Mouse (Mus musculus) heart, embryonic 12.5 days (tissue): ENCODE measurements around the gene Tmem198. TPM values are rescaled to one million over a fixed set of nuclear protein-coding genes. Genes with fewer than 3 reads are reported as not detected.

Experiments
- ATAC-seq: fragments of 200-750 bp; cut with Nextera tagmentation; 2 replicates; pipeline ENCODE4 v1.8.0; 2017; ENCODE audit warnings: moderate TSS enrichment, moderate library complexity; ENCODE audit not compliant: insufficient number of reproducible peaks, low FRiP score
- H3K27ac ChIP-seq: fragments of 300-500 bp; sonication (generic); 2 replicates; pipeline ENCODE4 v1.5.1; 2016; ENCODE audit warnings: mild to moderate bottlenecking, moderate library complexity; ENCODE audit not compliant: poor library complexity, severe bottlenecking
- H3K27me3 ChIP-seq: fragments of 300-500 bp; sonication (generic); replicated peaks from 2 replicates; pipeline ENCODE4 v1.6.1; 2016; ENCODE audit warnings: mild to moderate bottlenecking, moderate library complexity
- H3K36me3 ChIP-seq: fragments of 300-500 bp; sonication (generic); 2 replicates; pipeline ENCODE4 v1.6.1; 2016; ENCODE audit warnings: mild to moderate bottlenecking, moderate library complexity
- H3K4me1 ChIP-seq: fragments of 300-500 bp; sonication (generic); replicated peaks from 2 replicates; pipeline ENCODE4 v1.6.1; 2016; ENCODE audit warnings: mild to moderate bottlenecking
- H3K4me2 ChIP-seq: fragments of 300-500 bp; sonication (generic); 2 replicates; pipeline ENCODE4 v1.6.1; 2016; ENCODE audit warnings: mild to moderate bottlenecking, moderate library complexity
- H3K4me3 ChIP-seq: fragments of 300-500 bp; sonication (generic); 2 replicates; pipeline ENCODE4 v1.5.1; 2016; ENCODE audit warnings: mild to moderate bottlenecking
- H3K9ac ChIP-seq: fragments of 300-500 bp; sonication (generic); 2 replicates; pipeline ENCODE4 v1.6.1; 2016; ENCODE audit warnings: mild to moderate bottlenecking, moderate library complexity
- H3K9me3 ChIP-seq: fragments of 300-500 bp; sonication (generic); replicated peaks from 2 replicates; pipeline ENCODE4 v1.6.1; 2016; ENCODE audit warnings: mild to moderate bottlenecking, moderate library complexity
- WGBS: fragments of 180-500 bp; shearing (Covaris S2); methylation state at CpG from one replicate; pipeline ENCODE4 v1.1.7; 2016; 5-methylcytosine and 5-hydroxymethylcytosine counted together
- polyA plus RNA-seq: library from polyadenylated mRNA; unstranded; fragments of >200 nt; fragmentation: Nextera tagmentation; extraction: Ambion mirVana; gene quantifications from 2 replicates; pipeline ENCODE4 v1.2.1, GENCODE M21; 2016

The Tmem198 gene
- polyA plus RNA-seq, 1 experiment from 2014 or later = 0.41 TPM

GRCm38 (mm10) chr1:75456746-75457564 is 22.4 kb upstream of the Tmem198 start:
- H3K9me3 ChIP-seq = no peaks in the 10 kb centered on the region
- H3K36me3 ChIP-seq = no peaks in the 10 kb centered on the region
- no peak overlapping the region for H3K27ac ChIP-seq
- WGBS = 12% methylated on average over 14 of the region's 14 CpGs
- peaks cover 26% of the 10 kb centered on the region for H3K4me1 ChIP-seq
- H3K4me2 ChIP-seq = peak overlapping the region; percentile 71; the same call in 1 of the 2 replicates
- no peak for ATAC-seq
- H3K9ac ChIP-seq = no peak overlapping the region
- peaks cover 66% of the 10 kb centered on the region for H3K27me3 ChIP-seq
- no peak overlapping the region for H3K4me3 ChIP-seq

DNA sequence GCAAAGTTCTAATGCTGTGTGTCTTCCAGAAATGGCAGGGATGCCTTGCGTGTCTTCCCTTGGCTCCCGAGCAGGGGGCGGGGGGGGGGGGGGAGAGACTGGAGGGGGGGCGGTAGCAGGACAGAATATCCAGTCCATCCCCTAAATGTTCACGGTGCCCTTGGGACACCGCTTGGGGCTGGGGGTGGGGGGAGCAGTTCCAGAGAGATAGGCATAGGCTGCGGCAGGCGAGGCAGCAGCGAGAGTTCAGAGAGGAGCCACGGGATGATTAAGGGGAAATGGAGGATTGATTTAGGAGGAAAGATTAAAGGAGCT is 21.7 kb upstream of the Tmem198 start:
- Histone ChIP-seq H3K4me1 (peaks cover 31% of the 10 kb centered on the region), H3K36me3 (no peaks in the 10 kb centered on the region), H3K4me2 (peak overlapping the region; percentile 71), H3K27ac (no peak overlapping the region), H3K9ac (0 out of 2 replicates have a peak overlapping the region, but pooled peaks have one; percentile 36), H3K27me3 (peaks cover 59% of the 10 kb centered on the region), H3K9me3 (no peaks in the 10 kb centered on the region), H3K4me3 (no peak overlapping the region)
- ATAC-seq = peak; percentile 34; the same call in 1 of the 2 replicates
- 2% methylated on average over 9 of the region's 10 CpGs for WGBS

DNA sequence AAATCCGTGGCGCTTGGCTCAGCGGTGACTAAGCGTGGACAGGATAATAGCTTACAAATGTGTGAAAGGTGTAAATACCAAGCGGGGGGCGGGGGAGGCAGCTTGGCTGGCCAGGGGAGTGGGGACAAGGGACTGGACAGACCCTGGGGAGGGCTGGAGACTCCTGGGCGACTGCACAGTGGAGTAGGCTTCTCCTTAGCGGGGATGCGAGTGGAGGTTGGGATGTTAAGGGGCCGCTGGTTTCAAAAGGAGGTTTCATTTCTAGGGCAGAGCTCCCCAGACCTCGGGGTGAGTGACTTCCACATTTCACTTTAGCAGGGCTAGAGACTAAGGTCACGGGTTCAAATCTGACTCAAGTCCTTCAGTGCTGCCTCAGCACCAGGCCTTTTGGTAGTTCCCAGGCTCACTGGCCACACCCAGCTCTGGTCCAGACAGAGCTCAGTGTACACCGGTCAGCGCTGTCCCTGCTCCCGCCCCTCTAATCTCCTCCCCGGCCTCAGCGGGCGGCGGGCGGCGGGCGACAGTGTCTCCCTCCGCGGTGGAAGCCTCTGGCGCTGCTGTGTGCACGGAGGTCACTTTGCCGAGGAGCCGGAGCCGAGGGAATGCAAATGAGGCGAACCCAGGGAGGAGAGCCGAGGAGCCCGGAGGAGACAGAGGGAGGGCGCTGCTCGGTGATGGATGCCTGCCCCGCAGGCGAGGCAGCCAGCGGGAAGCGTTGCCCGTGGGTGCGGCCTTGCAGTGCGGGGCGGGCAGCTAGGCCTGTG is 21.1 kb upstream of the Tmem198 start:
- H3K27ac ChIP-seq = peak overlapping the region; percentile 27
- peaks cover 34% of the 10 kb centered on the region for H3K4me1 ChIP-seq
- H3K27me3 ChIP-seq = peaks cover 54% of the 10 kb centered on the region

GRCm38 (mm10) chr1:75458789-75459684 is 20.3 kb upstream of the Tmem198 start:
- H3K9me3 ChIP-seq = no peaks in the 10 kb centered on the region
- no peak for ATAC-seq
- H3K4me1 ChIP-seq = peaks cover 42% of the 10 kb centered on the region
- H3K27me3 ChIP-seq = peaks cover 45% of the 10 kb centered on the region
- WGBS = 17% methylated on average over 23 of the region's 23 CpGs
- peak overlapping the region; percentile 63 for H3K9ac ChIP-seq
- H3K4me3 ChIP-seq = peak overlapping the region; percentile 41
- H3K36me3 ChIP-seq = no peaks in the 10 kb centered on the region
- peak overlapping the region; percentile 71 for H3K4me2 ChIP-seq
- peak overlapping the region; percentile 27 for H3K27ac ChIP-seq

More for the DNA sequence above, 21.1 kb upstream of the Tmem198 start:
- Histone ChIP-seq H3K4me2 (peak overlapping the region; percentile 71), H3K9ac (peak overlapping the region; percentile 63), H3K9me3 (no peaks in the 10 kb centered on the region), H3K4me3 (peak overlapping the region; percentile 41), H3K36me3 (no peaks in the 10 kb centered on the region)
- 2% methylated on average over 42 of the region's 42 CpGs for WGBS
- peak; percentile 62 for ATAC-seq

GRCm38 (mm10) chr1:75460297-75460696 is 19.0 kb upstream of the Tmem198 start:
- Histone ChIP-seq H3K4me3 (no peak overlapping the region), H3K9me3 (no peaks in the 10 kb centered on the region), H3K4me2 (no peak overlapping the region), H3K27ac (no peak overlapping the region), H3K9ac (no peak overlapping the region), H3K4me1 (peaks cover 51% of the 10 kb centered on the region), H3K27me3 (peaks cover 39% of the 10 kb centered on the region), H3K36me3 (no peaks in the 10 kb centered on the region)
- WGBS = 44% methylated on average over 7 of the region's 7 CpGs
- ATAC-seq = no peak

DNA sequence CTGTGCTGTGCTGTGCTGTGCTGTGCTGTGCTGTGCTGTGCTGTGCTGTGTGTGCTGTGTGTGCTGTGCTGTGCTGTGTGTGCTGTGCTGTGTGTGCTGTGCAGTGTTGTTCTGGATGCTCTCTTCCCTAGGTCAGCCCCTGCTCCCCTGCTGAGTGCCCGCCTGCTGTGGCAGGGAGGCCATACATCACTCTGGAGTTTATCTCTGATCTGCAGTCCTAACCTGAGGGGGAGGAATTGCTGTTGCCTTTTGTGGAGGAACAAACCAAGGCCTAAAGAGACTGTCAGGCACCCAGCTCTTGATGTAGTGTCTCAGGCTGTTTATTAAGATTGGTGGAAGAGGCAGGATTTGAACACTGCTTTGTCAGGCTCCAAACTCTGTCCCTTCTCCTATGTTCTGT is 16.7 kb upstream of the Tmem198 start:
- H3K27me3 ChIP-seq = peaks cover 24% of the 10 kb centered on the region
- ATAC-seq = no peak
- H3K4me3 ChIP-seq = no peak overlapping the region
- H3K4me2 ChIP-seq = no peak overlapping the region
- no peaks in the 10 kb centered on the region for H3K9me3 ChIP-seq
- peaks cover 50% of the 10 kb centered on the region for H3K4me1 ChIP-seq
- H3K27ac ChIP-seq = no peak overlapping the region
- no peak overlapping the region for H3K9ac ChIP-seq
- H3K36me3 ChIP-seq = no peaks in the 10 kb centered on the region
- WGBS = 50% methylated on average over 1 of the region's 1 CpGs

DNA sequence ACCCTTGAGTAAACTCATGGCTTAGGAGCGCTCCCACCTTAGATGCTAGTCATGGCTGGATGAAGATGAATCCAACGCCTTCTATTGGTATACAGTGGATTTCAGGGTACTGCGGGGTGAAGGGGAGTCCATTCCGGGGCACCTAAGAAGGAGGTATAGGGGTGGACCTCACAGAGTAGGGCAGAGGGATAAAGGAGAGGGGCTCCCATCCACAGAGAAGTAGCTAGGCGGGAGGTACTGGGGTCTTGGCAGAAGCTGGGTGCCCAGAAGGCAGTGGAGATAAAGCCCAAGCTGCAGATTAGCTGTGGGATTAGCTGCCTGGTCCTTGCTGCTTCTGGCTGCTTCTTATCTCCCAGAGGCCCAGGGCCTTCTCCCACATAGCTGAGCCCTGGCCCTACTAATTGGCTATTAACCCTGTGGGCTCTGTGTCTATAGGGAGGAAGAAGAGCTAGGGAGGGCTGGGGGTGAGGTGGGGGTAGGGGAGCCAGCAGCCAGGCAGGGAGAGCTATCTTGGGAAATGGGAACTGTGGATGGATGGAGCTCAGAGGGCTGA is 15.6 kb upstream of the Tmem198 start:
- Histone ChIP-seq H3K27me3 (peaks cover 27% of the 10 kb centered on the region), H3K4me3 (no peak overlapping the region), H3K9ac (0 out of 2 replicates have a peak overlapping the region, but pooled peaks have one; percentile 21)

DNA sequence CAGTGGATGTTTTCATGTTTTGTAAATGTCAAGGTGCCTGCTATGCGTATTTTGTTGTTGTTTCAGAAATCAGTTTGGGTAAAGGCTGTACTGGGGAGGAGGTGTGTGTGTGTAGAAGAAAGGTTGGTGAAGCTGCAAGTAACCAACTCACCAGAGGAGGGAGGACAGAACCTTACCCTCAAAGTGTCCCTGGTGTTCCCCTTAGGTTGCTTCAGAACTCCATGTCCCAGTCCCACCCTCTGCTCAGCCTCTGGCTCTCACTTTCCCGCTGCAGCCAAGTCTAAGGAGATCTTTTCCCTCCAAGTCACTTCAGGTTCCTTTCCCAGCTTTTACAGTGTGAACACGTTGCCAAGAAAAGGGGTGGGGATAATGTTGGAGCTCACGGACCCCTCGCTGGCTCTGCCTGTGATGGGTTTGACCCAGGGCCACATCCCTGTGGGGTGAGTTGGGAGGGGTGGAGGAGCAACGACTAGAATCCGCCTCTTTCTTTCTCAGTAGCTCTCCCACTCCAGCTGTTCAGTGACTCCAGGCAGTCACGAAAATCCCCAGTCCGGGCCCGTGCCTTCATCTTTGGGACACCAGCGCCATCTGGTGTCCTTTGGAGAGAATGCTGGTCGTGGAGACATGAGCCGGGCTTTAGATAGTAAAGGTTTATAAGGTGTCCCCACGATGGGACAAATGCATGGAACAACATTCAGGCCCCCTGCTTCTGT is 12.0 kb upstream of the Tmem198 start:
- Histone ChIP-seq H3K4me2 (0 out of 2 replicates have a peak overlapping the region, but pooled peaks have one; percentile 4), H3K9me3 (no peaks in the 10 kb centered on the region), H3K36me3 (peaks cover 2% of the 10 kb centered on the region; the same call in 1 of the 2 replicates), H3K4me3 (no peak overlapping the region), H3K4me1 (peaks cover 26% of the 10 kb centered on the region), H3K27me3 (peaks cover 39% of the 10 kb centered on the region), H3K9ac (0 out of 2 replicates have a peak overlapping the region, but pooled peaks have one; percentile 33), H3K27ac (no peak overlapping the region)
- 5% methylated on average over 14 of the region's 14 CpGs for WGBS
- ATAC-seq = 0 out of 2 replicates have a peak, but pooled peaks have one; percentile 28

More for the DNA sequence above, 15.6 kb upstream of the Tmem198 start:
- Histone ChIP-seq H3K9me3 (no peaks in the 10 kb centered on the region), H3K36me3 (no peaks in the 10 kb centered on the region), H3K27ac (no peak overlapping the region), H3K4me1 (peaks cover 39% of the 10 kb centered on the region), H3K4me2 (peak overlapping the region; percentile 1; the same call in 1 of the 2 replicates)
- 46% methylated on average over 5 of the region's 5 CpGs for WGBS
- peak; percentile 34; the same call in 1 of the 2 replicates for ATAC-seq

DNA sequence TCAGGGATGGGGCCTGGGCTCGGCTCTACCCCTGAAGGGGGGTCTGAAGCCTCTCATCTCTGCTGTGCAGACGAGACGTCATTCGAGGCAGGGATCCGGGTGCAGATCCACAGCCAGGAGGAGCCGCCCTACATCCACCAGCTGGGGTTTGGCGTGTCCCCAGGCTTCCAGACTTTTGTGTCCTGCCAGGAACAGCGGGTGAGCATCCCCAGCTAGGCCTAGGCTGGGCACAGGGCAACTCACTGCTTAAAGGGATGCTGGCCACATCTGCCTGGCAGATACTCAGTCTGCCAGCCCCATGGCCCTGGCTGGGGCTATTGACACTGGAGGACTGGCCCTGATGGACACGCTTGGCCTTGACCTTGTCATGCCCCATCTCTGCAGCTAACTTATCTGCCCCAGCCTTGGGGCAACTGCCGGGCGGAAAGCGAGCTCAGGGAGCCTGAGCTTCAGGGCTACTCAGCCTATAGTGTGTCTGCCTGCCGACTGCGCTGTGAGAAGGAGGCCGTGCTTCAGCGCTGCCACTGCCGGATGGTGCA is 10.0 kb upstream of the Tmem198 start:
- Histone ChIP-seq H3K4me2 (no peak overlapping the region), H3K4me1 (peaks cover 9% of the 10 kb centered on the region), H3K4me3 (no peak overlapping the region), H3K9me3 (no peaks in the 10 kb centered on the region), H3K9ac (no peak overlapping the region), H3K27me3 (peaks cover 58% of the 10 kb centered on the region), H3K27ac (no peak overlapping the region), H3K36me3 (peaks cover 22% of the 10 kb centered on the region)
- ATAC-seq = no peak
- 78% methylated on average over 17 of the region's 17 CpGs for WGBS

GRCm38 (mm10) chr1:75476441-75476840 is 2.9 kb upstream of the Tmem198 start:
- H3K9ac ChIP-seq = no peak overlapping the region
- peaks cover 64% of the 10 kb centered on the region for H3K27me3 ChIP-seq
- no peak overlapping the region for H3K27ac ChIP-seq
- H3K4me1 ChIP-seq = peaks cover 23% of the 10 kb centered on the region
- H3K4me2 ChIP-seq = no peak overlapping the region
- no peak for ATAC-seq
- WGBS = 92% methylated on average over 11 of the region's 11 CpGs
- H3K4me3 ChIP-seq = no peak overlapping the region
- H3K36me3 ChIP-seq = peaks cover 45% of the 10 kb centered on the region
- no peaks in the 10 kb centered on the region for H3K9me3 ChIP-seq
